Mouse (Mus musculus) kidney, adult 11 months (tissue): ENCODE measurements around the gene R3hdm4.
A peak's percentile ranks its signal among the peaks of the same experiment; 100 is the strongest.

ENCODE experiments used
- DNase-seq: peaks from one replicate; pipeline ENCODE4 v3.0.0; 2022

R3hdm4 gene

GRCm38 (mm10) chr10:79921572-79921971, 564 bp upstream of the R3hdm4 start:
- DNase-seq = no peak

- peak; percentile 11 for DNase-seq
These were observed 735 bp downstream of the R3hdm4 start for GRCm38 (mm10) chr10:79920056-79920890.

GRCm38 (mm10) chr10:79919251-79919849, 1.7 kb downstream of the R3hdm4 start:
- DNase-seq = peak; percentile 29

- DNase-seq = no peak
These were observed 2.6 kb downstream of the R3hdm4 start for GRCm38 (mm10) chr10:79918231-79919078.

GRCm38 (mm10) chr10:79917532-79918100, 3.4 kb downstream of the R3hdm4 start:
- no peak for DNase-seq

- DNase-seq = peak; percentile 77
These were observed 4.0 kb downstream of the R3hdm4 start, which contains the start of gene Kiss1r for GRCm38 (mm10) chr10:79916808-79917531. Gene Kiss1r, plus strand, starts transcription at chr10:79916971.

- DNase-seq = peak; percentile 28
These were observed 4.9 kb downstream of the R3hdm4 start for GRCm38 (mm10) chr10:79916081-79916480.

- no peak for DNase-seq
These were observed 5.9 kb downstream of the R3hdm4 start for GRCm38 (mm10) chr10:79914948-79915596.

- no peak for DNase-seq
These were observed 6.7 kb downstream of the R3hdm4 start for GRCm38 (mm10) chr10:79914131-79914947.

GRCm38 (mm10) chr10:79912412-79912811, 8.6 kb downstream of the R3hdm4 start:
- DNase-seq = no peak

GRCm38 (mm10) chr10:79910556-79910955, 10.5 kb downstream of the R3hdm4 start, which contains the start of gene Gm26602:
Gene Gm26602, plus strand, starts transcription at chr10:79910856.
- DNase-seq = no peak

GRCm38 (mm10) chr10:79909092-79909922, 11.7 kb downstream of the R3hdm4 start:
- no peak for DNase-seq

GRCm38 (mm10) chr10:79908167-79909091, 12.6 kb downstream of the R3hdm4 start, which contains the start of gene Med16:
Gene Med16, minus strand, starts transcription at chr10:79908923.
- peak; percentile 98 for DNase-seq

GRCm38 (mm10) chr10:79907415-79907814, 13.6 kb downstream of the R3hdm4 start:
- DNase-seq = no peak

- no peak for DNase-seq
These were observed 14.3 kb downstream of the R3hdm4 start for GRCm38 (mm10) chr10:79906712-79907111.

- no peak for DNase-seq
These were observed 20.0 kb downstream of the R3hdm4 start for GRCm38 (mm10) chr10:79900951-79901410.

- no peak for DNase-seq
These were observed 23.4 kb downstream of the R3hdm4 start for GRCm38 (mm10) chr10:79897316-79898245.
